In the genomic region with DNA sequence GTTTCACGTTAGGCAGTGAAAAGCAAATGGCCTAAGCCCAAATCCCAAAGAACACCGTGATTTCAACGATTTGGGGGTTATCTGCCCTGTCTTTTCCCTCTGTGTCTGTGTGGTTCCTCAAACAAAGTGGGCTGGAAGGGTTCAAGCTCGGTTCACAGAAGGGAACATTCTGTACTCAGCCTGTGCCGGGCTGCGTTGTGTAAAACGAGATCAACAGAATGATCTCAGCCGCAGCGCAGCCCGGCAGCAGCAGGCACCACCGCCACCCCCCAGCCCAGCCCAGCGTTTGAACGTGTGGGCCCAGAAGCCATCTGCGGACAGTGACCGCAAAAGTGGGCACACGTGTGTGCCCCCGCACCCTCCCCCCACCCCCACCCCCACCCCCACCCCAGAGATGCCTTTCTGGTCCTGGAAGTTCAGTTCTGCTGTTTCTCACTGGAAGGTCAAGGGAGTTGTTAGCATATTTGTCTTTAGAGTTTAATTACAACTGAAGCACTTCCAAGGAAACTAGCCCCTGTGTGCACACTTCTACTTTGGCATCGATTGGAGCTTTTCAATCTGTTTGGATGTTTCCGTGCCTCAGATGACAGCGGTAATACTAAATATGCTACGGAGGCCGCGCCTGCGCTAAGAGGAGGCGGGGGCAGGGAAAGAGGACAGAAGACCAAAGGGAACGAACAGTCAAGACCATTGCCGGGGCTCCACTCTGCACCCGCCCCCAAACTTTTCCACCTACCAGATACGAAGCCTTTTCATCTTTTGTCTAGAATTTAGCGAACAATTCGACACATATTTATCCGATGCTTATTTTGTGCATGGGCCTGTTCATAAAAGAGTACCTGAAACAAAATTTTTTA, we compare ENCODE assay signal across 8 mouse cellular contexts.
DNase-seq lines count a peak whose midpoint lies in the region; ATAC-seq and TF ChIP-seq lines count a peak whose summit lies in the region.

No protein-coding gene starts in this region.

- peak; percentile 100 for TF ChIP-seq EP300 in heart, adult 2 months (IDR thresholded peaks at IDR 0.05; ENCODE audit: insufficient read depth, low read depth, low read length)

- peak; percentile 26 to 56 for DNase-seq in adrenal gland, postnatal 4 days (ENCODE audit: low spot score in 2 of 2)
- peak; percentile 85 to 89 for DNase-seq in heart, adult 2 months
- DNase-seq in left cerebral cortex, postnatal 14 days (ENCODE audit: low spot score in 2 of 2), result peak; percentile 76 to 85
- peak; percentile 61 for DNase-seq in right cerebral cortex, postnatal 14 days
- peak; percentile 26 for DNase-seq in yolk sac, embryonic 10.5 days (ENCODE audit: low spot score)

- H3K4me2 ChIP-seq in embryonic facial prominence, embryonic 12.5 days (replicated peaks), result peak overlapping the region; percentile 66
- peak overlapping the region; percentile 51 for H3K4me2 ChIP-seq in intestine, postnatal 0 days (replicated peaks; ENCODE audit: low read depth)

- H3K9ac ChIP-seq in embryonic facial prominence, embryonic 12.5 days, result peak overlapping the region; percentile 40
- H3K9ac ChIP-seq in heart, adult 2 months (ENCODE audit: low read depth, low read length), result peak overlapping the region; percentile 57
- H3K9ac ChIP-seq in intestine, postnatal 0 days (ENCODE audit: low read depth, low read length), result 0 out of 2 replicates have a peak overlapping the region, but pooled peaks have one; percentile 31

- TF ChIP-seq CTCF in heart, adult 2 months (IDR thresholded peaks at IDR 0.05), result no peak
- no peak for TF ChIP-seq CTCF in intestine, postnatal 0 days (IDR thresholded peaks at IDR 0.05; ENCODE audit: low read depth)

- H3K27me3 ChIP-seq in embryonic facial prominence, embryonic 12.5 days, result no peaks in the 10 kb centered on the region
- H3K27me3 ChIP-seq in heart, adult 2 months (ENCODE audit: control insufficient read depth, insufficient read depth, low read length), result no peaks in the 10 kb centered on the region
- H3K27me3 ChIP-seq in intestine, postnatal 0 days (replicated peaks; ENCODE audit: control insufficient read depth, insufficient read depth, low read length), result no peaks in the 10 kb centered on the region
- peaks cover 24% of the 10 kb centered on the region for H3K27me3 ChIP-seq in megakaryocyte, embryonic 14.5 days (replicated peaks)

- intact Hi-C loops in heart, adult 2 months (cut with DNase I), result loop anchor here (1.0 kb wide), 2 partner anchors 77 to 141 kb away; no protein-coding TSS in a partner anchor
- intact Hi-C loops in left cerebral cortex, postnatal 14 days (cut with DNase I), result loop anchor here (2.0 kb wide), 1 partner anchor 78 kb away; no protein-coding TSS in a partner anchor

- H3K4me1 ChIP-seq in embryonic facial prominence, embryonic 12.5 days, result peaks cover 8% of the 10 kb centered on the region
- H3K4me1 ChIP-seq in heart, adult 2 months (ENCODE audit: control insufficient read depth, insufficient read depth, low read length), result peaks cover 22% of the 10 kb centered on the region
- peaks cover 8% of the 10 kb centered on the region; the same call in 1 of the 2 replicates for H3K4me1 ChIP-seq in intestine, postnatal 0 days (replicated peaks; ENCODE audit: control insufficient read depth, insufficient read depth, low read length)
- peaks cover 26% of the 10 kb centered on the region for H3K4me1 ChIP-seq in megakaryocyte, embryonic 14.5 days

- H3K27ac ChIP-seq in embryonic facial prominence, embryonic 12.5 days, result peak overlapping the region; percentile 81
- H3K27ac ChIP-seq in heart, adult 2 months, result peak overlapping the region; percentile 94
- H3K27ac ChIP-seq in intestine, postnatal 0 days (ENCODE audit: low read depth, low read length), result peak overlapping the region; percentile 86

- H3K4me3 ChIP-seq in embryonic facial prominence, embryonic 12.5 days, result peak overlapping the region; percentile 35
- H3K4me3 ChIP-seq in heart, adult 2 months, result peak overlapping the region; percentile 22; the same call in 1 of the 2 replicates
- H3K4me3 ChIP-seq in intestine, postnatal 0 days (ENCODE audit: low read depth, low read length), result peak overlapping the region; percentile 11; the same call in 1 of the 2 replicates
- H3K4me3 ChIP-seq in megakaryocyte, embryonic 14.5 days (replicated peaks), result peak overlapping the region; percentile 88

- no peaks in the 10 kb centered on the region for H3K9me3 ChIP-seq in embryonic facial prominence, embryonic 12.5 days
- H3K9me3 ChIP-seq in intestine, postnatal 0 days (ENCODE audit: control insufficient read depth), result no peaks in the 10 kb centered on the region
- no peaks in the 10 kb centered on the region for H3K9me3 ChIP-seq in megakaryocyte, embryonic 14.5 days

- H3K79me2 ChIP-seq in heart, adult 2 months (replicated peaks; ENCODE audit: control insufficient read depth, insufficient read depth, low read length), result no peaks in the 10 kb centered on the region

- 2% methylated on average over 32 of the region's 32 CpGs for WGBS in embryonic facial prominence, embryonic 12.5 days
- WGBS in heart, adult 2 months, result 3% methylated on average over 32 of the region's 32 CpGs
- 7% methylated on average over 32 of the region's 32 CpGs for WGBS in intestine, postnatal 0 days

- no peaks in the 10 kb centered on the region for H3K36me3 ChIP-seq in embryonic facial prominence, embryonic 12.5 days
- H3K36me3 ChIP-seq in heart, adult 2 months (ENCODE audit: control insufficient read depth, insufficient read depth, low read length), result peaks cover 9% of the 10 kb centered on the region
- H3K36me3 ChIP-seq in intestine, postnatal 0 days (ENCODE audit: control insufficient read depth, insufficient read depth), result no peaks in the 10 kb centered on the region
- H3K36me3 ChIP-seq in megakaryocyte, embryonic 14.5 days (replicated peaks; ENCODE audit: low read length), result no peaks in the 10 kb centered on the region

- TF ChIP-seq POLR2A in heart, adult 2 months (IDR thresholded peaks at IDR 0.05; ENCODE audit: insufficient read depth, low read depth, low read length), result peak; percentile 75

- ATAC-seq in embryonic facial prominence, embryonic 12.5 days (ENCODE audit: insufficient number of reproducible peaks, insufficient read depth, low FRiP score, low TSS enrichment), result peak; percentile 82
- ATAC-seq in intestine, postnatal 0 days, result peak; percentile 90

Comparison
In these comparisons a context has a peak if more than half of its experiments do, and no peak if none do; other contexts are left out.
1. Peak in every context shown above with its lines: DNase-seq, ATAC-seq, H3K4me3 ChIP-seq and H3K27ac ChIP-seq.
2. DNase-seq: peak in every context shown above with its lines; median percentile 87 in heart, adult 2 months; 80 in left cerebral cortex, postnatal 14 days; 61 in right cerebral cortex, postnatal 14 days; 41 in adrenal gland, postnatal 4 days; 26 in yolk sac, embryonic 10.5 days.
3. H3K4me3 ChIP-seq: peak in every context shown above with its lines; median percentile 88 in megakaryocyte, embryonic 14.5 days; 35 in embryonic facial prominence, embryonic 12.5 days; 22 in heart, adult 2 months; 11 in intestine, postnatal 0 days.